Mouse (Mus musculus) frontal cortex, postnatal 14 days (tissue): Measurements from ENCODE around the gene Pik3cb.

Experiments used
- DNase-seq, 2 experiments: peaks; one replicate each; pipeline ENCODE4 v3.0.0; 2022; ENCODE audit warnings: low spot score in 2 of 2

Gene Pik3cb

DNA sequence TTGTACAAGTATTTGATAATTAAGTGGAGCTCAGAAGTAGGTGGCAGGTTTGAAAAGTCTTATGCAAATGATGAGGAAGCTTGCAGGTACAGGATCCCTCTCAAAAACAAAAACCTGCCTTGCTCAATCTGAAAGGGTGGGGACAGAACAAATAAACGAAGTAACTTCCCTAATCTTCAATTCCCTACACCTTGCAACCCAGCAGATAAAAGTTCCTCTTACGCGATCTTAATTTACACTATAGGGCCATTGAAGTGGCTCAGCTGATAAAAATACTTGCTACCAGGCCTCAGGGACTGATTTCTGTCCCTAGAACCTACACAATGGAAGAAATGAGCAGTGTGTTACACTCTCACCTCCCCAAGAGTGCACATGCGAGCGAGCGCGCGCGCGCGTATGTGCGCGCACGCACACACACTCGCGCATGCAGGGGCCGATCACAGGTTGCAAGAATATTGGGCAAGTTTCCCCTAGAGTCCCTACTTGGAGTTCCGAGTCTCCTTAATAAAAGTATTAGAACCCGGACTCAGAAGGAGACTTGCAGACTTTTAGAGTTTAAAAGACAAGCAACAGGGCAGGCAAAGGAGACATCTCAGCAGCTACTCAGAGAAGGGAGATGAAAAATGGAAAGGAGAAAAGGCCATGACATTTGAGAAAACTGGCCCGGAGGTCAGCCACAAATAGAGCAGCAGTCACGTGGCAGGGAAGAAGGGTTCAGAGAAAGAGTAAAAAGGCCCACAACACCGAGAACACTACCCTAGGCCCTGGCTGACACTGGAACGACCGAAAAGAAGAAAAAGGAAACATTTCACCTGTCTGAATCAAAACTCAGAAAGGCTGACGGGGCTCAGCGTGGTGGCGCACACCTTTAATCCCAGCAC lies 6.7 kb upstream of the Pik3cb start:
- DNase-seq = no peak

DNA sequence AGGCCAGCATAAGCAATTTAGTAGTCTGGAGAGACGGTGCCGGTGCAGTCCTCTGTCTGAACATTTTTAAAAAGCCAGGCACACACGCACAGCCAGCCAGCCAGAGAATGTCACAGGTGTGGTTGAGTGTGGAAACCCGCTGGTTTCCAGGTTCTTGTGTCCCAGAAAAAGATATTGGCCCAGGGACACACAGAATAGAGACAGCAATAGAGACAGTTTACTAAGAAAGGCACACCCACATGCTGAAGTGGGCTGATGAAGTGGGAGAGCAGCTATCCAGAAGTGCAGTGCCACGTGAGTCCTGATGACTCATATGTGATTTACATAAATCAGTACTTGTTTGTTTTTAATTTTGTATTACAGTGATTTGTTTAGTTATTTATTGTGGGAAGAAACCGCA lies 5.3 kb upstream of the Pik3cb start:
- DNase-seq = no peak

- DNase-seq = no peak
Observed at GRCm38 (mm10) chr9:99144416-99144989, 4.1 kb upstream of the Pik3cb start.

- DNase-seq = no peak
Observed at GRCm38 (mm10) chr9:99141618-99142017, 1.2 kb upstream of the Pik3cb start.

DNA sequence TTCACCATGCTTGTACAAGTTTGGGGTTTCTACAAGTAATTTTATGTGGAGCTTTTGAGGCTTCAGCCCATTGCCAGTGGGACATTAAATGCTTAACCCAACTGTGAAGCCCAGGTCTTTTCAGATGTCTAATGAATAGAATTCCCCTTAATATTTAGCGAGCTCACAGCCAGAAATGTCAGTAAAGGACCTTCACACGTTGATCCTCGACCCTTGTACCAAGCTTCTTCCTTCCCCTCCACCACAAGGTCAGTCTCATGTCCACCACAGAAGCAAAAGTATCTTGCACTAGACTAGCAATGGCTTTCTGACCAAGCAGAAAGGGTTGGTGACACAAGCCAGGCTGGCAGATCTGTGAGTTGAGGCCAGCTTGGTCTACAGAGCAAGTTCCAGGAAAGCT lies 750 bp upstream of the Pik3cb start:
- DNase-seq = no peak

- peak; percentile 23 to 35 for DNase-seq
Observed at GRCm38 (mm10) chr9:99139194-99140023, 1.0 kb downstream of the Pik3cb start.

- DNase-seq = no peak
Observed at GRCm38 (mm10) chr9:99137301-99137700, 3.1 kb downstream of the Pik3cb start.

- DNase-seq = no peak
Observed at GRCm38 (mm10) chr9:99131951-99132470, 8.4 kb downstream of the Pik3cb start.

- DNase-seq = no peak
Observed at GRCm38 (mm10) chr9:99131119-99131518, 9.3 kb downstream of the Pik3cb start.

DNA sequence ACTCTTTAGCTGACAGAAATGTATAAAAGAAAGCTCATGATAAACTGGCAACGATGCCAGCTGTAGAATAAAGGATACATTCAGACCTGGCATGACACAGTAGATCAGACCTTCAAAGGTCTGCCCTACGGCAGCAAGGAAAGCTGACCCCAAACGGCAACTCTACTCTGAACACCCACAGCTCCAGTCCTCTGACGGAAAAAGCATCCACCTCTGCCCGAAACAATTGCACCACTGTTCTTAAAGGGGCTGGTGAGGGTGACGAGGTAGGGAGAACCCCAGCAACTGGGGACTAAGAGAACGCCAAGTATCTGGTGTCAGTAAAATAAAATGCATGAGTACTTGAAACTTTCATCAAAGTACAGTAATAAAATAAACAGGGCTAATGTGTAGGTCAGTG lies 12.8 kb downstream of the Pik3cb start:
- no peak for DNase-seq

- DNase-seq = no peak
Observed at GRCm38 (mm10) chr9:99122749-99123148, 17.7 kb downstream of the Pik3cb start.

GRCm38 (mm10) chr9:99112409-99112808 lies 28.0 kb downstream of the Pik3cb start:
- DNase-seq = no peak

DNA sequence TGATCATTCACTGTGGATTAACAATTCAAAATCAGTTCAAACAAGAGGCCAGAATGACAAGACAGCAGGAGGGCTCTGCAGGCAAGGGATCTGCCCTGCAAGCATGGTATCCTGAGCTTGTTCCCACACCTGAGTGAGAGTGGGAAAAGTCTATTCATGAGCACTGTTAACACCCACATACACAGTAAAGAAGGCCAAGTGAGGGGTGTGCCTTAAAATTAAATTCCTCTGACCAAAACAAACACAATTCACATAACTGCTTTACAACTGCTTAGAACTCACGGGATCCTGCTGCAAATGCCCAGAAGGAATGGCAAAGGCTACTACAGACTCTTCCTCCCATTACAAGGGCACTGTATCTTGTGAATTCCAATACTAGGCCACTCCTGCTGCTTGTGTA lies 29.3 kb downstream of the Pik3cb start:
- no peak for DNase-seq

GRCm38 (mm10) chr9:99110213-99110612 lies 30.2 kb downstream of the Pik3cb start:
- no peak for DNase-seq

DNA sequence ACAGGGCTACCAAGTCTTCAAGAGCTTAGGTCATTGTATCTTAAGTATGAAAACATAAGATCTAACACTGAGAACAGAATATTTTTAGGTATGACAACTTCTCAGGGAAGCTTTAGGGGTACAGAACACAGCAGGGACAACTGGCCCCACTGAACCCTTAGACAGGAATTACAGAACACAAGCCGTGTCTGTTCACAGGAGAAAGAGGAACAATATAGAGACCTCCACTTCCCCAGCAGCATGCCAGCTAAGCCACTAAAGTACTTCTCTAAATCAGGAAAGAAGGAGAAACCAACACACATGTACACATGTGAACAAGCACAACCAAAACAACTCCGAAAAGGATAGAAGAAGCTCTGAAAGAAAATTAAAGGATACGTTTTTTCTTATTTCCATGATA lies 30.8 kb downstream of the Pik3cb start:
- no peak for DNase-seq

DNA sequence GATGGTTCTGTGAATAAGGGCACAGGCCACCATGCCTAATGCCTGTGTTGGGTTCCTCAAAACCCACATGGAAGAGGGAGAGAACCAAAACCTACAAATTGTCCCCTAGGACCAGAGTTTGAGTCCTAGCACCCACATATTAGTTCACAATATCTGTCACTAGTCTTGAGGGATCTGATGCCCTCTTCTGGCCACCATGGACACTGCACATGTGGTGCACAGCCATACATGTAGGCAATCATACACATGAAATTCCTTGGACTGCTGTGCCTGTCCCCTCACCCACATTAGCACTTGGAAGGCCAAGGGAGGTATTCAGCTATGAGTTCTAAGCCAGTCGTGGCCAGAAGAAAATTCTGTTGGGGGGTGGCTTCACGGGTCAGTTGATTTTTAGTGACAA lies 36.0 kb downstream of the Pik3cb start:
- DNase-seq = no peak

DNA sequence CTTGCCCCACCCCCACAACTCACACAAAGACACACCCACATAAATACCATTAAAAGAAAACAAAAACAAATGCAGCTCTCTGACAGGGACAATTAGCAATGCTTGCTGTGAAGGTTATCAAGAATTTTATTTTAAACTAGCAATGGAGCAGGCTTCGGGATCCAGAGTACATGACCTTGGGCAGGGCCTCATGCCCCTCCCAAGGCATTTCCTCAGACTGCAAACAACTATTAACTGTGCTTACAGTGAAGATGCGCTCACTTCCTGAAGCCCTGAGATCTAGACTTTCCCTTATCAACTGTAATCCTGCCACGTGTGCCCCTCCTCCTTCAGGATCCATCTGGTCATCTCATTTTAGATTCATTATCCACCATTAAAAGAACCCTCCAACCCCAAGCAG lies 36.6 kb downstream of the Pik3cb start:
- no peak for DNase-seq

DNA sequence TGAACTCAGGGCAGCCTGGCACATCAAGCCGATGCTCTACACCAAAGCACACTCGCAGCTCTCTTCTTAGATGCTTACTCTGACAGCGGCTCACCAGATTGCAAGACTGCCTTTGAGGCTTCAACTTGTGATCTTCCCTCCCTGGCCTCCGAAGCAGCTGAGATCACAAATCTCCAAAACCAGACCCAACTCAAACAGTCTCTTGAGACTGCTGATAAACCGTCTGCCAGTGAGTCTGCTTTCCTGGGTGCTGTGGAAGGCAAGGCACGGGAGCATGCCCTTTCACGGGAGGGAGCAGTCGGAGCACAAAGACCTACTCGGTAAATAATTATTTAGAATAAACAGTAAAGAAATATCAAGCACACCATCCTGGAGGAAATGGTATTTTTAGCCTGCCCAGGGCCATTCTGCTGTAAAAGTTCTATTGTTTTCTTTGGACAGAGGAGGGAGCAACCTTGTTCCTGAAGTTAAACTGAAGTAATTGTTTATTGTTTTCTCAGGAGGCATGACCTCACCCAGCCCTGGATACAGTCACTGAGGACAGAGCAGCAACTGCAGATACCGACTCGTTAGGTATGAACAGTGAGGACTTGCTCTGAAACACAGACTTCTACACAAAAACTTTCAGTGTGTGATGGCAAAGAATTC lies 41.8 kb downstream of the Pik3cb start:
- no peak for DNase-seq

DNA sequence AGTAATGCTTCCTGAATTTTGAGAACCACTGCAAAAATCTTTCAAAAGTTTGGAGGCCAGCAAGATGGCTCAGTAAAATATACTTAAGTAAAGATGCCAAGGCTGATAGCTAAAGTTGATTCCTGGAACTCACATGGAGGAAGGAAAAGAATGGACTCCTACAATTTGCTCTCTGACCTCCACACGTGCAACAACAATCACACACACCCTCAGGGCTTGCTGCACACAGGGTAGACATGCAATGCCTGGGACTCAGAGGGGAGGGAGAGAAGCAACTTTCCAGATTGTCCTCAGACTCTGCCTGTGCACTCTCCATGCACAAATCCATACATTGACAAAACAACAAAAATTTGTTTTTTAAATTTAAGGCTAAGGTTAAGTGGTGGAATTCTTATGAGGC lies 42.8 kb downstream of the Pik3cb start:
- no peak for DNase-seq

DNA sequence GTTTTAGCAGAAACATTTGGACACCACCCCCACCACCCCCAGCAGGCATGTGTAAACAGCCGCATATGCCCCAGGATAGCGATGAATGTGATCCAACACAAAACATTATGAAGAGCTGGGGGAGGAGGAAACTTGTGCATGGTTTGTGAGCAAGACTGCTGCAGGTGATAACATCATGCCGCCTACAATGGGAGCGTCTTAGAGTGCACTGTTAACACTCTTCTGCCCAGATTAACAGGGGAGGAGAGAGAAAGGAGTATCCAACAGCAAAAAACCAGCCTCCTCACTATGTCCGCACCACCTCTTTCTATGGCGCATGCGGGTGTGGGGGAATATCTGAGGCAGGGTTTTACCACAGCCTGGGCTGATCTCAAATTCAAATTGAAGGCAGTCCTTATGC lies 45.2 kb downstream of the Pik3cb start:
- no peak for DNase-seq

DNA sequence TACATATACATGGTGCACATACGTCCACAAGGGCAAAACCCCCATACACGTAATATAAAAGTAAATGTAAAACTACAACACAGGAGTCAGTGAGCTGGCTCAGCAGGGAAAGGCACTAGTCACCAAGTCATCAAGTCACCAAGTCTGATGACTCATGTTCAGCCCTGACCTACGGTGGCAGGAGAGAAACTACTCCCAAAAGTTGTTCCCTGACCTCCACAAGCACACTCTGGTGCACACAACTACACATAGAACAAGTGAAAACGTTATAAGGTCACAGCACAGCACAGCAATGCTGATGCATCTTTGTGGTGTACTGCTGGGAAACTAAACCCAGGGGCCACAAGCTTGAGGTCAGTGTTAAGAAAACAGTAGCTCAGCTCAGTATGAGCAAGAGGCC lies 49.9 kb downstream of the Pik3cb start:
- no peak for DNase-seq

DNA sequence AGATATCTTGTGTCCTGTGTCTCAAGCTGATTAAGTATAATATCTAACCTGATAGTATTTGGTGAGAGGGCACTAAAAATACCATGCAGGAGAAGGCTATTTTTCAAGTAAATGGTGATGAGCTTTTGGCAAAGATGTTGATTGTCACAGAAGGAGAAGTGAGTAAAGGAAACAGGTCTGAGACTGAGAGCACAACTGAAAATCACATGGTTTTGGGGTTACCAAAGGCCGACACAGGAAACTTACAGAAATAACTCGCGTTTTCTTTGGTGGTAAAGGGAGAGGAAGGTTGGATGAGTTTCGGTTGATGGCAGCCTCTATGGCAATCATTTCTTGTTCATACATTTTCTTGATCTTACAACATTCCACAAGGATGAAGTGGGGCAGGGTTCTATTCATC lies 50.5 kb downstream of the Pik3cb start:
- no peak for DNase-seq
